Mouse (Mus musculus) ES-Bruce4 (cell line): ENCODE data around the gene Arhgef19. TPM values are rescaled to one million over a fixed set of nuclear protein-coding genes. Genes with fewer than 3 reads are reported as not detected.

ENCODE experiments used
- H3K27ac ChIP-seq: 2 replicates; pipeline ENCODE4 v1.5.1; 2012; ENCODE audit warnings: low read length, inconsistent platforms; ENCODE audit not compliant: insufficient read depth
- H3K27me3 ChIP-seq: 2 replicates; pipeline ENCODE4 v1.6.1; 2012; ENCODE audit warnings: mild to moderate bottlenecking, low read length, inconsistent platforms; ENCODE audit not compliant: control insufficient read depth, poor library complexity, insufficient read depth, severe bottlenecking
- H3K36me3 ChIP-seq: 2 replicates; pipeline ENCODE4 v1.6.1; 2012; ENCODE audit warnings: inconsistent platforms, mild to moderate bottlenecking, low read length, moderate library complexity; ENCODE audit not compliant: control insufficient read depth, poor library complexity, insufficient read depth, severe bottlenecking
- H3K4me1 ChIP-seq: one replicate; pipeline ENCODE4 v1.8.1; 2011; ENCODE audit warnings: low read length; ENCODE audit not compliant: control insufficient read depth, insufficient read depth
- H3K4me3 ChIP-seq: 2 replicates; pipeline ENCODE4 v1.5.1; 2011; ENCODE audit warnings: low read depth, mild to moderate bottlenecking, low read length
- H3K9ac ChIP-seq: 2 replicates; pipeline ENCODE4 v1.6.1; 2012; ENCODE audit warnings: low read depth, mild to moderate bottlenecking, inconsistent platforms; ENCODE audit not compliant: poor library complexity, severe bottlenecking
- H3K9me3 ChIP-seq: replicated peaks from 2 replicates; pipeline ENCODE4 v1.6.1; 2012; ENCODE audit warnings: mild to moderate bottlenecking, low read length, inconsistent platforms; ENCODE audit not compliant: control insufficient read depth, poor library complexity, insufficient read depth, severe bottlenecking
- CTCF ChIP-seq: IDR thresholded peaks from one replicate; pipeline ENCODE4 v1.8.1; 2011; ENCODE audit warnings: low read depth, low read length
- EP300 ChIP-seq: IDR thresholded peaks from 2 replicates; pipeline ENCODE4 v1.6.1; 2011; ENCODE audit warnings: low read depth, low read length; ENCODE audit not compliant: insufficient read depth
- POLR2A ChIP-seq: IDR thresholded peaks from one replicate; pipeline ENCODE4 v1.8.1; 2011; ENCODE audit warnings: low read length; ENCODE audit not compliant: insufficient read depth
- polyA plus RNA-seq: library from polyadenylated mRNA; stranded (reverse); fragments of >200 nt; gene quantifications from 2 replicates; pipeline ENCODE4 v1.2.4, GENCODE M21; 2011; ENCODE audit warnings: low read depth; ENCODE audit not compliant: missing spikeins, insufficient read depth, insufficient read length

Arhgef19 gene
- polyA plus RNA-seq, 1 experiment: 8.3 TPM

DNA sequence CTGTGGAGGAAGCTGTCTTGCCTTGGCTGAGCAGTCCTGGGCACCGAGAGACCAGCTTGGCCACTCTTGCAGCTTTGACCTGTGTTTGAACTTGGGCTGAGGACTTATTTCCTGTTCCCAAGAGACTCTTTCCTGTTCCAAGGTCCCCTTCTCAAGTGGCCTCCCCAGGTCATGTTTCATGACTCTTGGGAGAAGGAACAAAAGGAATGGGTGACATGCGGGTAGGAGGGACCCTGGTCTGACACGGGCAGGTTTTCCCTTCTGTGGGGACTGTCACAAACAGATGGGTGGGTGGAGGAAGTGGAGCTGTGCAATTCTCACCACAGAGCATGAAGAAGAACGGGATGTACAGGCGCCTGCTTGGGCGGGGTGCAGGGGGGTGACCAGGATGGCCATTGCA is 32.4 kb downstream of the Arhgef19 start:
- Histone ChIP-seq H3K9ac (no peak overlapping the region), H3K4me1 (peaks cover 19% of the 10 kb centered on the region), H3K27me3 (no peaks in the 10 kb centered on the region), H3K27ac (no peak overlapping the region), H3K36me3 (no peaks in the 10 kb centered on the region), H3K4me3 (no peak overlapping the region), H3K9me3 (no peaks in the 10 kb centered on the region)
- no peak for TF ChIP-seq POLR2A
- TF ChIP-seq EP300: no peak
- no peak for TF ChIP-seq CTCF

GRCm38 (mm10) chr4:141272878-141273277 is 33.6 kb downstream of the Arhgef19 start:
- no peak for TF ChIP-seq CTCF
- TF ChIP-seq POLR2A: no peak
- TF ChIP-seq EP300: no peak
- H3K27me3 ChIP-seq: no peaks in the 10 kb centered on the region
- H3K9ac ChIP-seq: peak overlapping the region; percentile 17; the same call in 1 of the 2 replicates
- H3K27ac ChIP-seq: peak overlapping the region; percentile 31
- no peaks in the 10 kb centered on the region for H3K9me3 ChIP-seq
- peaks cover 26% of the 10 kb centered on the region for H3K4me1 ChIP-seq
- H3K4me3 ChIP-seq: peak overlapping the region; percentile 26
- H3K36me3 ChIP-seq: no peaks in the 10 kb centered on the region

GRCm38 (mm10) chr4:141273296-141273695 is 34.0 kb downstream of the Arhgef19 start:
- no peaks in the 10 kb centered on the region for H3K27me3 ChIP-seq
- peak overlapping the region; percentile 26 for H3K4me3 ChIP-seq
- no peaks in the 10 kb centered on the region for H3K36me3 ChIP-seq
- H3K4me1 ChIP-seq: peaks cover 28% of the 10 kb centered on the region
- TF ChIP-seq POLR2A (no peak), EP300 (0 out of 2 replicates have a peak, but pooled peaks have one; percentile 51), CTCF (peak; percentile 96)
- H3K9ac ChIP-seq: peak overlapping the region; percentile 17; the same call in 1 of the 2 replicates
- H3K27ac ChIP-seq: peak overlapping the region; percentile 31; the same call in 1 of the 2 replicates
- H3K9me3 ChIP-seq: no peaks in the 10 kb centered on the region

- Histone ChIP-seq H3K36me3 (no peaks in the 10 kb centered on the region), H3K9ac (peak overlapping the region; percentile 14; the same call in 1 of the 2 replicates), H3K4me3 (no peak overlapping the region), H3K4me1 (peaks cover 30% of the 10 kb centered on the region), H3K27me3 (no peaks in the 10 kb centered on the region), H3K27ac (no peak overlapping the region), H3K9me3 (no peaks in the 10 kb centered on the region)
- TF ChIP-seq POLR2A (no peak), CTCF (no peak), EP300 (no peak)
These were observed 35.4 kb downstream of the Arhgef19 start for GRCm38 (mm10) chr4:141274485-141275341.

DNA sequence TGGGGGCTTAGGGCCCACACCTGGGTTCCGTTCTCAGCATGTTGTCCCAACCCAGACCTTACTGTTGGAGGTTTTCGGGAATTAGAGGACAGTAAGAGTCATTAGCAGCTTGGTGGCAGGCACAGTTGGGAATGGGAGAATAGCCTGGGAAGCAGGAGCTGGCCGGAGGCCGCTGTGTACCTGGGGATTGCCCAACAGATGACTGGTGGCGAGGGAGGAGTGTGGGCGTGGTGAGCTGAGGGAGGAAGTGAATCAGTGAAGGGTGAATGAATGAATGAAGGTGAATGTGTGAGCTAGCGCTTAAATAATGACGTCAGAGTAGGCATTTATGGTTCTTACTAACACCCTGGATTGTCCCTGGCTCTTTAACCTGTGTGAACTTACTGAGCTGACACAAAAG is 37.9 kb downstream of the Arhgef19 start:
- H3K4me3 ChIP-seq: no peak overlapping the region
- peaks cover 30% of the 10 kb centered on the region for H3K4me1 ChIP-seq
- no peak overlapping the region for H3K9ac ChIP-seq
- no peaks in the 10 kb centered on the region for H3K27me3 ChIP-seq
- no peaks in the 10 kb centered on the region for H3K9me3 ChIP-seq
- H3K36me3 ChIP-seq: no peaks in the 10 kb centered on the region
- no peak for TF ChIP-seq EP300
- TF ChIP-seq CTCF: no peak
- TF ChIP-seq POLR2A: no peak
- peak overlapping the region; percentile 91 for H3K27ac ChIP-seq

GRCm38 (mm10) chr4:141278154-141278553 is 38.9 kb downstream of the Arhgef19 start:
- H3K4me3 ChIP-seq: peak overlapping the region; percentile 20; the same call in 1 of the 2 replicates
- H3K27me3 ChIP-seq: no peaks in the 10 kb centered on the region
- H3K27ac ChIP-seq: peak overlapping the region; percentile 91
- H3K9me3 ChIP-seq: no peaks in the 10 kb centered on the region
- TF ChIP-seq EP300 (0 out of 2 replicates have a peak, but pooled peaks have one; percentile 29), POLR2A (no peak)
- no peaks in the 10 kb centered on the region for H3K36me3 ChIP-seq
- peak overlapping the region; percentile 43 for H3K9ac ChIP-seq
- peaks cover 29% of the 10 kb centered on the region for H3K4me1 ChIP-seq
